Mouse (Mus musculus) C2C12 (cell line): ENCODE measurements around the gene Hist2h3c1. TPM values are rescaled to one million over a fixed set of nuclear protein-coding genes. Genes with fewer than 3 reads are reported as not detected.
A peak's percentile ranks its signal among the peaks of the same experiment; 100 is the strongest.

Experiments
- H3K27me3 ChIP-seq: one replicate; pipeline ENCODE4 v1.6.1; 2011; ENCODE audit not compliant: control insufficient read depth, insufficient read depth, insufficient read length
- H3K36me3 ChIP-seq: one replicate; pipeline ENCODE4 v1.6.1; 2011; ENCODE audit not compliant: control insufficient read depth, insufficient read depth
- H3K4me3 ChIP-seq: one replicate; pipeline ENCODE4 v1.5.1; 2011; ENCODE audit warnings: mild to moderate bottlenecking, control low read depth; ENCODE audit not compliant: poor library complexity, insufficient read depth, severe bottlenecking
- H3K79me2 ChIP-seq: one replicate; pipeline ENCODE4 v1.6.1; 2011; ENCODE audit not compliant: control insufficient read depth, insufficient read depth
- H3K79me3 ChIP-seq: one replicate; pipeline ENCODE4 v1.6.1; 2011; ENCODE audit warnings: low read depth, control low read depth
- H3ac ChIP-seq: one replicate; pipeline ENCODE3; 2011; ENCODE audit warnings: low read depth; ENCODE audit not compliant: control insufficient read depth, insufficient read length
- CEBPB ChIP-seq: IDR thresholded peaks from one replicate; pipeline ENCODE4 v1.6.1; 2011; ENCODE audit warnings: low read depth, mild to moderate bottlenecking, control low read depth, moderate library complexity
- CTCF ChIP-seq: IDR thresholded peaks from one replicate; pipeline ENCODE4 v1.5.1; 2011; ENCODE audit not compliant: control insufficient read depth, insufficient read depth, insufficient read length
- FOSL1 ChIP-seq: IDR thresholded peaks from one replicate; pipeline ENCODE4 v1.8.0; 2011; ENCODE audit warnings: mild to moderate bottlenecking, low read length; ENCODE audit not compliant: poor library complexity, insufficient read depth, severe bottlenecking
- MAX ChIP-seq: IDR thresholded peaks from one replicate; pipeline ENCODE4 v1.6.1; 2011; ENCODE audit warnings: mild to moderate bottlenecking, control low read depth
- MYOD1 ChIP-seq: IDR thresholded peaks from one replicate; pipeline ENCODE4 v1.6.1; 2011; ENCODE audit warnings: low read depth; ENCODE audit not compliant: control insufficient read depth, insufficient read length
- MYOG ChIP-seq: IDR thresholded peaks from one replicate; pipeline ENCODE4 v1.6.1; 2011; ENCODE audit not compliant: control insufficient read depth, insufficient read length; ENCODE audit errors: extremely low read depth
- USF1 ChIP-seq: IDR thresholded peaks from one replicate; pipeline ENCODE4 v1.6.1; 2011; ENCODE audit warnings: low read depth, mild to moderate bottlenecking, control low read depth, moderate library complexity
- polyA plus RNA-seq: library from polyadenylated mRNA; unstranded; fragments of >200 nt; fragmentation: generic; extraction: Trizol; gene quantifications from one replicate; pipeline ENCODE4 v1.2.1, GENCODE M21; 2012; ENCODE audit warnings: missing spikeins

Gene Hist2h3c1
- polyA plus RNA-seq, 1 experiment = 0.32 TPM

DNA sequence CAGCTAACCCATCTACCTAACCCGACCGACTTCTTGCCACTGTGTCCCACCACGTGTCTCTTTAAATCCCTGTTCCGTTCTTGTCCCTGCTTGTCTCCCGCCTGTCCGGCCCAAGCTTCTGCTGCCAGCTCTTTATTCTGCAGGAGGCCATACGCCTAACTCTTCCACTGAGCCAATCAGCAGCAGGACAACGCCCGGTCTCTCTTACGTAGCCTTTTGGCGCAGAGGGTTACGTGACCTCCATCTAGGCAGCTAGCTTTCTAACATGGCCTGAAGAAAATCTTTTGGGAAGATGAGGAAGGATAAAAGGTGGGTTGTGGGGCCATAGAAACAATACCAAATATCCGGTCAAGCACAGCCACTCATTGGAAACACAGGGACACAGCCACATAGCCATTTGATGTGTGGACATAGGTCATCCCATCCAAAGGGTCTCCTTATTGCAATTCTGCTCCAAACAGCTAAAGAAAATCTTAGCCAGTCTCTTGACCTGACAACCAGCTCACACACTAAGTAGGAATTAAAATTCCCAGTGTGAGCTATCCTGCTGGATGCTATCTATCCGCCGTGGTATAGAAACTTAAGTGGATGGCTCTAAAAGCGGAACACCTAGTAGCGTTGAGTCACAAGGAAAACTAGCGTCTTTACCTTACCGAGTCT lies 15.9 kb downstream of the Hist2h3c1 start:
- H3K79me3 ChIP-seq = no peaks in the 10 kb centered on the region
- TF ChIP-seq MYOG (no peak), USF1 (peak; percentile 50), MAX (peak; percentile 90), CTCF (no peak)
- peak overlapping the region; percentile 69 for H3ac ChIP-seq
- H3K36me3 ChIP-seq = no peaks in the 10 kb centered on the region
- no peaks in the 10 kb centered on the region for H3K79me2 ChIP-seq
- peak overlapping the region; percentile 34 for H3K4me3 ChIP-seq
- H3K27me3 ChIP-seq = no peaks in the 10 kb centered on the region

DNA sequence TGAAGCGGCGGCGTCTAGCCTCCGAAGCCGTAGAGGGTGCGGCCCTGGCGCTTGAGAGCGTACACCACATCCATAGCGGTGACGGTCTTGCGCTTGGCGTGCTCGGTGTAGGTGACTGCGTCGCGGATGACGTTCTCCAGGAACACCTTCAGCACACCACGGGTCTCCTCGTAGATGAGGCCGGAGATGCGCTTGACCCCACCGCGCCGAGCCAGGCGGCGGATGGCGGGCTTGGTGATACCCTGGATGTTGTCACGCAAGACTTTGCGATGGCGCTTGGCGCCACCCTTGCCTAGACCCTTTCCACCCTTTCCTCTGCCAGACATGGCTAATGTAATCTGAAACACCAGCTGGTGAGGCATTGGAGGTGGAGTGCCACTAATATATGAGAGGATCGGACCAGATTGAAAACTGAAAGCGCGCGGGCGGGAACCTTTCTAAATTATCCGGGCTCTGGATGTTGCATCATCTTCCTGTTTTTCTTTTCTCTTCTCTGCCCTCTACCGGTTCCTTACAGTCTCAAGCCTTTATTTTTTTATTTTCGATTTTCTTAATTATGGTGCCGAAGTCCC lies 16.6 kb downstream of the Hist2h3c1 start, which contains the start of gene Hist2h4:
Gene Hist2h4, minus strand, starts transcription at position 333 of the 572 bp plus-strand sequence.
- Histone ChIP-seq H3K4me3 (peak within 1 kb of the TSS; percentile 39), H3ac (peak within 1 kb of the TSS; percentile 76), H3K36me3 (no peaks in the 10 kb centered on the region), H3K27me3 (no peaks in the 10 kb centered on the region), H3K79me3 (no peaks in the 10 kb centered on the region), H3K79me2 (no peaks in the 10 kb centered on the region)
- TF ChIP-seq MYOD1 (no peak), CEBPB (peak; percentile 99)

DNA sequence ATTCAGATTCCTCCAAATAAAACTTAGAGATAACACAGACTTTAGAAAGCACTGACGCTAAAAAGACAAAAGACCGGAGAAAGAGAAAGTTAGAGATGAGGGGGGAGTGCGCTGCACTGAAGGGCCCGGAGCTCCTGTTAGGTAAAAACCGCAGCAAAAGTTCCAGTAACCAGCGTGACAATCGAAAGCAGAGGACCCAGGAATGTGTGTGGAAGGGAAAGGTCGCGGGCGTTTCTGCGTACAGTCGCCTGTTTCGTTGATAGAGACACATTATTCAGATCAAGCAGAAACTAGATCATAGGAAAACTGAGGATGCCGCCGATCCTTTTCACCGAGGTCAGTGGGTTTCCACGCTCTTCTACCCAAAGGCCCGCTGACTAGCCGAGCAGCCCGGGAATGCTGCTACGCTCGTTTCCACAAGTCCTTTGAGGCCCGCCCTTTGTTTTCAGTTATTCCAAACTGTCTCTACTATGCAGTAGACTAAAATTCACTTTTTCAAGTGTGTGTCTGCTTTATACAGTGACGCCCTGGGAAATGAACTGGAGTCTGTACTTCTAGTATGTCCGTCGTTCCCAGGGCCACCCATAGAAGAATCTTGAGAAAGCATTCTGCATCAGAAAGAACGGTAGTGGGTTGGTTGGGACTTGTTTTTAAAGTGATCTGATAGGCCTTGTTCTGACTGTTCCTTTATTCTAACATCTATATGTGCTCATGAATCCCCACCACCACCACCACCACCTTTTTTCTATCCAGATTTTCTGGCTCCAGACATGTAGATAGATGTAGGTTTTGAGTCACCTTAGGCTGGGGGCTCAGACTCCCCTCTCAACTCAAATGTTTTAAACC lies 17.3 kb downstream of the Hist2h3c1 start:
- TF ChIP-seq CTCF (no peak), MYOD1 (no peak), USF1 (no peak), MYOG (no peak), CEBPB (no peak), FOSL1 (no peak), MAX (no peak)
- no peaks in the 10 kb centered on the region for H3K79me2 ChIP-seq
- no peaks in the 10 kb centered on the region for H3K79me3 ChIP-seq

DNA sequence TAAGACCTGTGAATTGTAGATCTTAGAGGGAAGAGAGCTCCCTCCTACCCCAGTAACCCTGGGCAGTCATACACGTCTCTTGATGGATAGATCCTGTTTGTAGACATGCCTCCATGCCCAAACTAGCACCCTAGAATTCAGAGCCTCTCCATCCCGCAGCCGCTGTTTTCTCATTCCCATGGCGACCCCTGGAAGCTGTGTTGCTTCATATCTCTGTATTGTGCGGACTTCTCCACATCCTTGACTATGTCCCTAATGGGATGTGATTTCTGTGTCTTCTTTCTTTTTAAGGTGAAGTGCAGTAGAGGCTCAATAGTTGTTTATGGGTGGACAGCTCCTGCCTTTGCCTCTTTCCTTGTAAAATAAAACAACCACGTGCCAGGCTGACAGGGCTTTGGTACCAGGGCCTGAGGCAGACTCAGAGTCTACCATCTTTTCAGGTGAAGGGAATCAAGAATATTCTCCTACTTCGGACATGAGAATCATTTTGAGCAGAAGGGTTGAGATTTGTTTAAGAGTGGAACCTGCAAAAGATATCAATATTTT lies 18.0 kb downstream of the Hist2h3c1 start:
- Histone ChIP-seq H3K27me3 (no peaks in the 10 kb centered on the region), H3K4me3 (no peak overlapping the region), H3K79me2 (no peaks in the 10 kb centered on the region), H3K36me3 (no peaks in the 10 kb centered on the region), H3ac (no peak overlapping the region), H3K79me3 (no peaks in the 10 kb centered on the region)
- TF ChIP-seq MAX (no peak), CTCF (no peak), USF1 (no peak), FOSL1 (no peak), MYOG (no peak), CEBPB (peak; percentile 5)

More for the DNA sequence above, 17.3 kb downstream of the Hist2h3c1 start:
- no peaks in the 10 kb centered on the region for H3K36me3 ChIP-seq
- H3ac ChIP-seq = peak overlapping the region; percentile 76
- no peaks in the 10 kb centered on the region for H3K27me3 ChIP-seq
- H3K4me3 ChIP-seq = peak overlapping the region; percentile 39

DNA sequence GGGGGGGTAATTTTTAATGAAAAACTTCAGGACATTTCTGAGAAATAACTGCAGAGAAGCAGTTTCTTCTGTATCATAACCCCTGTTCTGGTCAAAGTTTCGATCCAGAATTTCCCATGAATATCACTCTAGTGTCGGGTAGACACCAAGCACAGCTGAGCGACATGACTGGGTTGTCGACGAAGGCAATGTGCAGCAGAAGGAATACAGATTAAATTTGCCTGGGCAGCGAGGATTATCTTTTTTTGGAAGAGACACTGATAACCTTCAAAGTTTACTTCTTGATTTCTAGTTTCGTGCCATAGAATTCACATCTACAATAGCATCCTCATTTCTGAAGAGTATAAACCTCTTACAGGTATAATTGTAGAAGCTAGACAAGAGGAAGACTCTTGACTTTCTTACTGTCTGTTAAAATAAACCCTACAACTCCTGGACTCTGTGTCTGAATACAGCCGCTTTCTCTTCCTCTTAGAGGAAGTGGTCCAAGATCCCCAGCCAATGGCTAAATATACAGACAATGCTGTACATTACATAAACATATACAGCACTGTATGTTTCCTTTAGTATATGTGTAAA lies 19.7 kb downstream of the Hist2h3c1 start:
- Histone ChIP-seq H3K79me3 (no peaks in the 10 kb centered on the region), H3K79me2 (no peaks in the 10 kb centered on the region), H3K4me3 (no peak overlapping the region), H3ac (no peak overlapping the region), H3K27me3 (no peaks in the 10 kb centered on the region), H3K36me3 (no peaks in the 10 kb centered on the region)
- TF ChIP-seq MYOG (no peak), CEBPB (no peak), FOSL1 (no peak), CTCF (no peak), USF1 (no peak), MYOD1 (no peak), MAX (no peak)
